ENCODE assay signal across 8 mouse cellular contexts in genomic region chr14:27351476-27352079, GRCm38 (mm10).
DNase-seq lines count a peak whose midpoint lies in the region; ATAC-seq and TF ChIP-seq lines count a peak whose summit lies in the region.

No protein-coding gene starts in this region.

- intact Hi-C loops in left cerebral cortex, adult 2 months (cut with DNase I): loop anchor here (5.0 kb wide), 1 partner anchor 51 kb away; no protein-coding TSS in a partner anchor
- intact Hi-C loops in left cerebral cortex, postnatal 4 days (cut with DNase I): no loop called here

- no peak for TF ChIP-seq CTCF in left cerebral cortex, adult 2 months (IDR thresholded peaks at IDR 0.05)

- H3K9ac ChIP-seq in liver, embryonic 15.5 days: no peak overlapping the region

- peaks cover 52% of the 10 kb centered on the region for H3K4me1 ChIP-seq in liver, embryonic 15.5 days (replicated peaks)

- H3K27me3 ChIP-seq in liver, embryonic 15.5 days: no peaks in the 10 kb centered on the region

- peak; percentile 22; the same call in 1 of the 2 replicates for ATAC-seq in liver, embryonic 15.5 days (ENCODE audit: insufficient read depth)
- no peak for ATAC-seq in erythroid progenitor cell, adult 5-6 weeks (replicated peaks; ENCODE audit: low FRiP score, poor library complexity, severe bottlenecking)

- H3K36me3 ChIP-seq in liver, embryonic 15.5 days (replicated peaks): no peaks in the 10 kb centered on the region

- WGBS in liver, embryonic 15.5 days (ENCODE audit: insufficient replicate concordance): 19% methylated on average over 4 of the region's 4 CpGs

- peak overlapping the region; percentile 81 for H3K27ac ChIP-seq in left cerebral cortex, adult 2 months
- H3K27ac ChIP-seq in liver, embryonic 15.5 days (replicated peaks): peak overlapping the region; percentile 80

- H3K4me2 ChIP-seq in liver, embryonic 15.5 days: peak overlapping the region; percentile 36; the same call in 1 of the 2 replicates

- no peak overlapping the region for H3K4me3 ChIP-seq in left cerebral cortex, adult 2 months
- H3K4me3 ChIP-seq in liver, embryonic 15.5 days (replicated peaks): no peak overlapping the region

- no peak for DNase-seq in left cerebral cortex, adult 2 months (ENCODE audit: extremely low spot score in 1 of 2, low spot score in 2 of 2)
- DNase-seq in left cerebral cortex, postnatal 4 days: no peak
- peak; percentile 42 for DNase-seq in brain, adult 2 months (ENCODE audit: low read depth, low spot score)
- DNase-seq in heart, postnatal 4 days: peak; percentile 36
- DNase-seq in spleen, postnatal 4 days (ENCODE audit: low spot score in 2 of 2): peak; percentile 52 to 66
- DNase-seq in retina, postnatal 1 day: no peak

- H3K9me3 ChIP-seq in liver, embryonic 15.5 days (replicated peaks): no peaks in the 10 kb centered on the region

Comparison
In these comparisons a context has a peak if more than half of its experiments do, and no peak if none do; other contexts are left out.
1. DNase-seq: peak in brain, adult 2 months (single experiment), heart, postnatal 4 days (single experiment) and spleen, postnatal 4 days (2 of 2); none in left cerebral cortex, adult 2 months (0 of 2), left cerebral cortex, postnatal 4 days (single experiment) and retina, postnatal 1 day (single experiment).